Mouse (Mus musculus) liver, postnatal 0 days (tissue): ENCODE measurements around the gene Card14. TPM values are rescaled to one million over a fixed set of nuclear protein-coding genes. Genes with fewer than 3 reads are reported as not detected.
A peak's percentile ranks its signal among the peaks of the same experiment; 100 is the strongest.

Experiments used
- ATAC-seq: fragments of 200-750 bp; cut with Nextera tagmentation; 2 replicates; pipeline ENCODE4 v1.8.0; 2017; ENCODE audit warnings: mild to moderate bottlenecking, moderate library complexity
- DNase-seq: peaks from one replicate; pipeline ENCODE4 v3.0.0-alpha.2; 2016
- H3K27ac ChIP-seq: fragments of 300-500 bp; sonication (generic); 2 replicates; pipeline ENCODE4 v1.5.1; 2014; ENCODE audit warnings: antibody characterized with exemption, moderate library complexity, mild to moderate bottlenecking, low read depth
- H3K27me3 ChIP-seq: fragments of 300-500 bp; sonication (generic); 2 replicates; pipeline ENCODE4 v1.6.1; 2014; ENCODE audit warnings: low read length, control low read depth, mixed read lengths; ENCODE audit not compliant: insufficient read depth
- H3K36me3 ChIP-seq: fragments of 300-500 bp; sonication (generic); replicated peaks from 2 replicates; pipeline ENCODE4 v1.6.1; 2014; ENCODE audit warnings: mild to moderate bottlenecking, control low read depth, low read length, moderate library complexity, mixed read lengths; ENCODE audit not compliant: insufficient read depth
- H3K4me1 ChIP-seq: fragments of 300-500 bp; sonication (generic); 2 replicates; pipeline ENCODE4 v1.6.1; 2014; ENCODE audit warnings: antibody characterized with exemption, mild to moderate bottlenecking, control low read depth; ENCODE audit not compliant: insufficient read depth
- H3K4me2 ChIP-seq: fragments of 300-500 bp; sonication (generic); 2 replicates; pipeline ENCODE4 v1.6.1; 2014; ENCODE audit warnings: low read depth, mild to moderate bottlenecking, low read length, moderate library complexity, mixed read lengths
- H3K4me3 ChIP-seq: fragments of 300-500 bp; sonication (generic); 2 replicates; pipeline ENCODE4 v1.5.1; 2014; ENCODE audit warnings: low read depth, low read length
- H3K9ac ChIP-seq: fragments of 300-500 bp; sonication (generic); replicated peaks from 2 replicates; pipeline ENCODE4 v1.6.1; 2014; ENCODE audit warnings: mild to moderate bottlenecking, moderate library complexity
- H3K9me3 ChIP-seq: fragments of 300-500 bp; sonication (generic); 2 replicates; pipeline ENCODE4 v1.6.1; 2016; ENCODE audit warnings: mild to moderate bottlenecking, control low read depth, low read length, mixed read lengths
- CTCF ChIP-seq: sonication (generic); IDR thresholded peaks from 2 replicates; pipeline ENCODE4 v1.5.1; 2016; ENCODE audit warnings: antibody characterized with exemption, low read depth
- EP300 ChIP-seq: IDR thresholded peaks from 2 replicates; pipeline ENCODE4 v1.6.1; 2016; ENCODE audit warnings: antibody characterized with exemption, low read depth, mild to moderate bottlenecking
- WGBS: fragments of 180-500 bp; shearing (Covaris S2); extraction: QIAGEN DNeasy Blood & Tissue Kit; methylation state at CpG from one replicate; pipeline ENCODE4 v1.1.7; 2014; ENCODE audit not compliant: insufficient replicate concordance; 5-methylcytosine and 5-hydroxymethylcytosine counted together
- polyA plus RNA-seq: library from polyadenylated mRNA; unstranded; fragments of >200 nt; fragmentation: Nextera tagmentation; extraction: Ambion mirVana; gene quantifications from 2 replicates; pipeline ENCODE4 v1.2.1, GENCODE M21; 2015

Card14 gene
- polyA plus RNA-seq, 1 experiment from 2014 or later, result 0.09 TPM

DNA sequence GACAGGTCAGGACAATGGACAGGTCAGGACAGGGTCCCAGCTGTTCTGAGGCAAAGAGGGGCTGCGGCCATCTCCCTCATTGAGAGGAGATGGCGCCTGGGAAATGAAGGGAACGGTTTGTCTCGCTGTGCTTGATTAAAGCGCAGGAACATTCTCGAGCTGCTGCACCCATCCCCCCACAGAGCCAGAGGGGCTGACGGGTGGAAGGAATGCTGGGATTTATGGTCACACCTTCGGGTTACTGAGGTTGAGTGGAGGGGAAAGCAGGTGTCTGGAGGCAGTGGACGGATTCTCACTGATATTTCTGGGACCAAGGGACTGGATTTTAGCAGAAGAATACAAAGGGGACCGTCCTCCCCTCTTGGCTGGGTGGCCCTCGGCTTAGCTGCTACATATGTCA lies 348 bp downstream of the Card14 start:
- no peak overlapping the region for H3K4me3 ChIP-seq
- DNase-seq, result no peak
- TF ChIP-seq CTCF (no peak), EP300 (no peak)
- no peak overlapping the region for H3K27ac ChIP-seq
- no peaks in the 10 kb centered on the region for H3K4me1 ChIP-seq
- H3K4me2 ChIP-seq, result no peak overlapping the region
- no peak overlapping the region for H3K9ac ChIP-seq
- H3K27me3 ChIP-seq, result no peaks in the 10 kb centered on the region
- no peak for ATAC-seq
- H3K36me3 ChIP-seq, result no peaks in the 10 kb centered on the region
- no peaks in the 10 kb centered on the region for H3K9me3 ChIP-seq
- 38% methylated on average over 11 of the region's 11 CpGs for WGBS

DNA sequence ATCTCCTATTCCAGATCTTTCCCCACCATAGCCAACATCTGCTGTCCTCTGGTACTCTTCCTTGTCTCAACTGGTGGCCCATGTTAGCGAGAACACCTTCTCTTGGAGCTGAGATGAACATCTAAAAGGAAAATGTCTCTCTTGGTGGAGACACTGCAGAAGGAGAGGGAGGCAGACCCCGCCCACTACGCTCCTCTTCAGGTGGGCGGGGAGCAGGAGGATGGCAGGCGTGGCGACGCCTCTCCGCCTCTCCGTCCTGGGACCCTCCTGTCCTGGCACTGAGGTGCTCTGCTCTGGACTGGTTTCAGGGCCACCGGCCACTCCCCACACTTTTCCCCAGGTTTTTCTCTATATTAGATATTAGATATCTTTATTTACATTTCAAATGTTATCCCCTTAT lies 3.1 kb downstream of the Card14 start:
- H3K9me3 ChIP-seq, result no peaks in the 10 kb centered on the region
- H3K27me3 ChIP-seq, result 0 out of 2 replicates have a peak, but pooled peaks cover 4% of the 10 kb centered on the region
- no peak overlapping the region for H3K9ac ChIP-seq
- ATAC-seq, result no peak
- no peaks in the 10 kb centered on the region for H3K36me3 ChIP-seq
- H3K4me1 ChIP-seq, result no peaks in the 10 kb centered on the region
- no peak overlapping the region for H3K4me2 ChIP-seq
- TF ChIP-seq EP300 (no peak), CTCF (no peak)
- H3K27ac ChIP-seq, result no peak overlapping the region
- no peak for DNase-seq
- H3K4me3 ChIP-seq, result no peak overlapping the region
- WGBS, result 22% methylated on average over 10 of the region's 10 CpGs

DNA sequence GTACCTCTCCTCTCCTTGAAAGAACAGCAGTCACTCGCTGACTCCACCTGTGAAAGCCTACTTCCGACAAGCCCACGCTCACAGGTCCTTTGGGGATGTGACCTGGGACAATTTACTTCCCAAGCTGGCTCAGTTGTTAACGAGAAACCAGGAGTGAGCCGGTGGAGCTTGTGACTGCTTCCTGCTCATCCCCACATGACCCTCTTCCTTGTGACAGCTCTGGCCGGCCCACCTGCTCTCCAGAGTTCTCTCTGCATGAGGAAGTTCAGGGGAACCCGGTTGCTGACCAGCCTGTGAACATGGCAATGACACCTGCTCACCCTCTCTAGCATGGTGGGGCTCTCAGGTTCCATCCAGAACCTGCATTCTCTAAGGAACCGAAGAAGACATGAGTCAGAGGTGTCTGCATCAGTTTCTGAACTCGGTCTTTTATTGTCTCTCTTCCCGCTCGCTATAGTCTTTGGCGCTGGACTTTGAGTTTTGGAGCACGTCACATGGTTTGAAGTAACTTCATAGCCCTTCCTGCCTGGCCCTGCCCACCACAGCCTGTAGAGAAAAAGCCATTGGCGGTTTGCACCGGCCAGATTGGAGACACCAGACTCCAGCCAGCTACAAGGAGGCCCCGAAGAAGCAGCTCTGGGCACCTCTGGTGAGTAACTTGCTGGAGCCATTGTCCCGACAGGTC lies 6.8 kb downstream of the Card14 start:
- Histone ChIP-seq H3K4me2 (peak overlapping the region; percentile 45), H3K4me1 (no peaks in the 10 kb centered on the region), H3K9me3 (no peaks in the 10 kb centered on the region), H3K36me3 (no peaks in the 10 kb centered on the region), H3K4me3 (no peak overlapping the region), H3K27ac (peak overlapping the region; percentile 16; the same call in 1 of the 2 replicates), H3K27me3 (0 out of 2 replicates have a peak, but pooled peaks cover 4% of the 10 kb centered on the region), H3K9ac (no peak overlapping the region)
- TF ChIP-seq EP300, result no peak
- no peak for TF ChIP-seq CTCF
- peak; percentile 62 for ATAC-seq
- WGBS, result 51% methylated on average over 17 of the region's 17 CpGs
- no peak for DNase-seq

DNA sequence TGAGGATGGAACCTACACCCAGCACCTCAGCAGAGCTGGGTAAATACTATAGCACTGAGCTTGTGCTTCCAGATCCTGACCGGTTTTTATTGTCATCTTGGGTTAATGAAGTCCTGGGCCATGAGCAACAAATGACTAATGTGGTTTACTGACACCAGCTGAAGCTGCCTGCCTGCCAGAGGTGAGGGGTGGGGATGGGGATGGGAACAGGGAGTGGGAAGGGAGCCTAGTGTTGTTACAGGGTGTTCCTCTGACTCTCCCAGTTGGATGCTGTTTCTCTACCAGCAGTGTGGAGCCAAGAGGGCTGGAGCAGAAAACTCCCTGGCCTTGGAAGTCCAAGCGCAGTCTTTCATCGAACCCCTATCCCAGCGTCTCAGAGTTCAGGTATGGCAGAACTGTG lies 9.2 kb downstream of the Card14 start:
- no peaks in the 10 kb centered on the region for H3K36me3 ChIP-seq
- 0 out of 2 replicates have a peak, but pooled peaks cover 4% of the 10 kb centered on the region for H3K27me3 ChIP-seq
- no peaks in the 10 kb centered on the region for H3K9me3 ChIP-seq
- ATAC-seq (no peak), DNase-seq (no peak)
- TF ChIP-seq EP300 (no peak), CTCF (no peak)
- no peak overlapping the region for H3K4me2 ChIP-seq
- no peaks in the 10 kb centered on the region for H3K4me1 ChIP-seq
- WGBS, result 86% methylated on average over 4 of the region's 4 CpGs
- no peak overlapping the region for H3K4me3 ChIP-seq
- no peak overlapping the region for H3K9ac ChIP-seq
- H3K27ac ChIP-seq, result no peak overlapping the region

DNA sequence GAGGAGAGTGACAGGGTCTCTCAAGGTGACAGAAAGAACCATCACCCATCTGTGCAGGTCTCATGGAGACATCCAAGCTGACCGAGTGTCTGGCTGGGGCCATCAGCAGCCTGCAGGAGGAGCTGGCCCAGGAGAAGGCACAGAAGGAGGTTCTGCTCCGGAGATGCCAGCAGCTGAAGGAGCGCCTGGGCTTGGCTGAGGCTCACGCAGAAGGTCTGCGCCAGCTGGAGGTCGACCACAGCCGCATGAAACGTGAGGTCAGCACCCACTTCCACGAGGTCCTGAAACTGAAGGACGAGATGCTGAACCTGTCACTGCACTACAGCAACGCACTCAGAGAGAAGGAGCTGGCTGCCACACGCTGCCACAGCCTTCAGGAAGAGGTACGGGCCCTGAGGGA lies 15.0 kb downstream of the Card14 start:
- WGBS, result 66% methylated on average over 13 of the region's 13 CpGs
- H3K4me1 ChIP-seq, result no peaks in the 10 kb centered on the region

DNA sequence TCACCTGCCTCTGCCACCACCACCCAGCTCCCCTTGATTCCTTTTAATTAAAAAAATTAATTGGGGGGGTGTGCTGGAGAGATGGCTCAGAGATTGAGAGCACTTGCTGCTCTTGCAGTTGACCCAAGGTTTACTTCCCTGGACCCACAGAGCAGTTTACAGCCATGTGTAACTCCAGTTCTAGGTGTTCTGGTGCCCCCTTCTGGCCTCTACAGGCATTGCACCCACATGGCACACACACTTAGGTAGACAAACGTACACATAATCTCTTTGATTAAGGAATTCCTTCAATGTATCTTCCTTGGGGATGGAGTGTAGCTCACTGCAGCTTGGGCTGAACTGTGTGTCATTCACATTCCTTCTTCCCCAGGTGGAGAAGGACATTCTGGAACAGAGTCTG lies 17.5 kb downstream of the Card14 start:
- Histone ChIP-seq H3K4me2 (no peak overlapping the region), H3K9ac (no peak overlapping the region), H3K27ac (no peak overlapping the region), H3K4me1 (no peaks in the 10 kb centered on the region), H3K36me3 (no peaks in the 10 kb centered on the region), H3K27me3 (no peaks in the 10 kb centered on the region), H3K4me3 (no peak overlapping the region), H3K9me3 (0 out of 2 replicates have a peak, but pooled peaks cover 3% of the 10 kb centered on the region)
- WGBS, result 79% methylated on average over 1 of the region's 1 CpGs
- TF ChIP-seq CTCF (peak; percentile 59), EP300 (no peak)
- DNase-seq (no peak), ATAC-seq (no peak)

More for the DNA sequence above, 15.0 kb downstream of the Card14 start:
- Histone ChIP-seq H3K4me3 (no peak overlapping the region), H3K9me3 (0 out of 2 replicates have a peak, but pooled peaks cover 3% of the 10 kb centered on the region), H3K4me2 (no peak overlapping the region), H3K9ac (no peak overlapping the region), H3K36me3 (no peaks in the 10 kb centered on the region), H3K27ac (no peak overlapping the region), H3K27me3 (no peaks in the 10 kb centered on the region)
- TF ChIP-seq CTCF (no peak), EP300 (no peak)
- ATAC-seq (no peak), DNase-seq (no peak)
